Mouse (Mus musculus) frontal cortex, postnatal 25 days (tissue): ENCODE data around the gene Gm5346.
"Not testable (repeated sequence)": the region's sequence is repeated elsewhere in the genome, so short reads cannot be mapped to it uniquely, and the experiment has no call there.

Source experiments
- DNase-seq, 2 experiments: peaks; one replicate each; pipeline ENCODE4 v3.0.0; 2022; ENCODE audit warnings: low spot score in 2 of 2

Gm5346 gene

DNA sequence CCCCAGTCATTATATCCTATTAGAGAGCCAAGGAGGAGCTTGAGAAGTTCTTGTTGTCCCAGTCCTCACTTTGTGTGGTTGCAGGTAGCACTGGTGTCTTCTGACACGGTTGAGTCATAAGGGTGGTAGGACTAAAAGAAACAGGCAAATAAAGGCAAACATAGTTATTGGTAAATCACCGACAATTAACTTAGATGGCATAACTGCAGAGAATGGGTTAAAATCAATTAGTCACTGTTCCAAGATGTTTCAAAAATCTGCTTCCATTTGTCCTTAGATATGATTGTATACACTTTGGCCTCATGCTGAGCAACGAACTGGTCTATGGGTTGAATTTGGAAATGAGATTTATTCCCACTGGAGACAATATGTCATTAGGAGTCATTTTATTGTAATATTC is at the start of gene Gm5346:
TSS of gene Gm5346 (minus strand) at position 101 of the 400 bp plus-strand sequence.
- DNase-seq = no peak

DNA sequence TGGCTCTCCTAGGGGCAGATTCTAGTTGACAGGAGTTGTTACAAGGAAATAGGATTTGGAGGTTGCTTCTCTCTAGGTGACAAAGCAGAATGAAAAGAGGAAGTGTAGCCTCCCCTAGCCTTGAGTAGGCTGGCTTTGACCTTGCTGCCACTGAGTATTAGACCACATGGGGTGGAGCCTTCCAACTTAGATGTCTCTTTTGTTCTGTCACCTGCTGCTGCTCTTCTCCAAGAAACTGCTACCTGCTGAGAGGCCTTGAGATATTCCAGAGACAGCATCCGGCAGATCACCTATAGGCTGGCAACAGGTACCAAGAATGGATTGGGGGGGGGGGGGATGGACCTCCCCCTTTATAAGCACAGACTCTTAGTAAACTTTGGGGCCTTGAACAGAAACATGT is 11.0 kb downstream of the Gm5346 start:
- no peak for DNase-seq

DNA sequence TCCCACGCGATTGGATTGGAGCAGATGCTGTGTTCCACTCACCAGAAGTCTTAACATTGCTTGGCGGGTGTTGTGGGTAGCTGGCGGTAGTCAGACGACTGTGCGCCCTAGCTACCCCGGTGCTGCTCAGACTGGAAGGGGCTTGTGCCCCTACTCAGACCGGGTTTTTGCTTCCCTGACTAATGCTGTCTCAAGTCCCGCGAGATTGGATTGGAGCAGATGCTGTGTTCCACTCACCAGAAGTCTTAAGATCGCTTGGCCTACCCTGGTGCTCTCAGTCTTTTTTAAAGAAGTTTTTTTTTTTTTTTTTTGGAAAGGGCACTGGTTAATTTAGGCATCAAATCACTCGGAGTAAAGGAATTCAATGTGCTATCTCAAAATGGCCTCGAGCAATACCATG is 23.4 kb downstream of the Gm5346 start:
- DNase-seq = not testable (repeated sequence)

DNA sequence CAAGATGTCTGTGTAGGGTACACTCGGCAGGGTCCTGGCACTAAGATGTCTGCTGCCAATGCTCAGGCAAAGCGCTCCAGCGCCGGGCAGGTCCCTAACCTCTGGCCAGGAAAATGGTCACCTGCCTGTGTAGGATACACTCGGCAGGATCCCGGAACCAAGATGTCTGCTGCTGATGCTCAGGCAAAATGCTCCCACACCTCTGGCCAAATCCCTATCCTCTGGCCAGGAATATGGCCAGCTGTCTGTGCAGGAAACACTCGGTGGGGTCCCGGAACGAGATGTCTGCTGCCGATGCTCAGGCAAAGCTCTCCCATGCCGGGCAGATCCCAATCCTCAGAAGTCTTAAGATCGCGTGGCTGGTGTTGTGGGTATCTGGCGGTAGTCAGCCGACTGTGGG is 23.9 kb downstream of the Gm5346 start:
- DNase-seq = not testable (repeated sequence)

DNA sequence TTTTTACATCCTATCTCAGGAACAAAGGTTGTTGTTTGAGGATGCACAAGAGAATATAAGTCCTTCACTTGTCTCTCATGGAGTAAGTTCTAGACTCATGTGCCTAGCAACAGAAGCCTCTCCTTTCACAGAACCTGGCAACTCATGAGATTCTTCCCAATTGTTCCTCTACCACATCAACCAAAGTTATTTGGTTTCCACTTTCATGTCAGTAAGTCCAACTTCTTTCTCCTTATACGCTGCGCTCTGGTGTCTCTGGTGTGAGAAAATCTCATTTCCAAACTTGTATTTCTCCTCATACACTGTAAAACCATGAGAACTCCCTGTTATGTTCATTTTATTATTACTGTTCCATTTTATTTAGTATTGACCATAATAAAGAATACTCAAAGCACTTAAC is 50.5 kb downstream of the Gm5346 start, which contains the start of gene Adam26a:
TSS of gene Adam26a (minus strand) at position 101 of the 400 bp plus-strand sequence.
- DNase-seq = not testable (repeated sequence)
